Mouse (Mus musculus): ENCODE measurements around the gene Cbx1. TPM values are rescaled to one million over a fixed set of nuclear protein-coding genes. Genes with fewer than 3 reads are reported as not detected.
A peak's percentile ranks its signal among the peaks of the same experiment; 100 is the strongest.

Cbx1 gene
- total and polyA plus RNA-seq, 2 experiments from 2014 or later: 55.6 to 57.0 TPM

DNA sequence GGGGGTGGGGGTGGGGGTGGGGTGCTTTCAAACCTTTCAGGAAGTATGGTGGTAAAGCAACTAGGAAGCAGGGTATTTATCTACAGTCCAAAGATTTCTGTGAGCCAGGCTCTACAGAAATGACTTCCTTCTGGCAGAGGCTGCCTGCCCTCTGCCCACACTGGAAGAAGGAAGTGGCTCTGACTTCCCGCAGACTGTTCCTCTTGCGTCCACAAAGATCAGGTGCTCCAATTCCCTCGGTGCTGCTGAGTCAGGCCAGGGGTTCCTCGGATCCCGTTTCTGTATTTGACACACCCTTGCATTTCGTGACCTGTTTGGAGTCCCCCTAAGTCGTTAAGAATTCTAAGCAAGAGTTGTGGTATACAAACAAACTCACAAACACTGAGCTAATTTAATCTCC, 23.3 kb upstream of the Cbx1 start:
- no peak overlapping the region for H3K4me2 ChIP-seq (ENCODE audit: low read depth)
- no peaks in the 10 kb centered on the region for H3K9me3 ChIP-seq (ENCODE audit: low read length)
- DNase-seq: no peak
- ATAC-seq: no peak
- no peak overlapping the region for H3K9ac ChIP-seq
- H3K27ac ChIP-seq (ENCODE audit: low read depth, low read length): no peak overlapping the region
- no peaks in the 10 kb centered on the region for H3K4me1 ChIP-seq (ENCODE audit: insufficient read depth)
- no peak overlapping the region for H3K4me3 ChIP-seq (ENCODE audit: low read depth, low read length)
- no peak for TF ChIP-seq CTCF (IDR thresholded peaks at IDR 0.05; ENCODE audit: low read depth)
- H3K27me3 ChIP-seq (ENCODE audit: insufficient read depth, low read length): no peaks in the 10 kb centered on the region
- H3K36me3 ChIP-seq (ENCODE audit: insufficient read depth): peaks cover 32% of the 10 kb centered on the region
- WGBS: 78% methylated on average over 7 of the region's 7 CpGs

DNA sequence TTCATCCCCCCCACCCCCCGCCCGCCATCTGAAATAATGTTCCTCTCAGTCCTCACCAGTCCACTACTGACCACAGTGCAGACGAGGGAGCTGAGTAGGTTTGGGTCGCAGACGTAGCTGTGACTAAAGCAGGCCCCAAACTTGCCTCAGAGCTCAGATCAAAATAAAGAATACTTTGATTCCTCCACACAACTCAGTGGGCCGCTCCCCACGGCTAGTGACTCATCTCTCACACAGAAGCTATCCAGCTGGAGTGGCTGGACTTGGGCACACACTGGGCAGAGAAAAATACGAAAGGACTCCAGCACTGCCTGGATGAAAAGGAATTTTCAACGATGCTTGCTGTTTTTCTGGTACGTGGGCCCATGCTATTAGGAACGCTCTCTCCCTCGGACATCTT, 22.4 kb upstream of the Cbx1 start:
- H3K9ac ChIP-seq: no peak overlapping the region
- WGBS: 65% methylated on average over 12 of the region's 12 CpGs
- no peak overlapping the region for H3K4me3 ChIP-seq (ENCODE audit: low read depth, low read length)
- H3K27me3 ChIP-seq (ENCODE audit: insufficient read depth, low read length): no peaks in the 10 kb centered on the region
- DNase-seq: no peak
- no peak overlapping the region for H3K27ac ChIP-seq (ENCODE audit: low read depth, low read length)
- H3K4me1 ChIP-seq (ENCODE audit: insufficient read depth): no peaks in the 10 kb centered on the region
- H3K36me3 ChIP-seq (ENCODE audit: insufficient read depth): peaks cover 41% of the 10 kb centered on the region
- no peak for ATAC-seq
- no peaks in the 10 kb centered on the region for H3K9me3 ChIP-seq (ENCODE audit: low read length)
- TF ChIP-seq CTCF (IDR thresholded peaks at IDR 0.05; ENCODE audit: low read depth): no peak
- no peak overlapping the region for H3K4me2 ChIP-seq (ENCODE audit: low read depth)

DNA sequence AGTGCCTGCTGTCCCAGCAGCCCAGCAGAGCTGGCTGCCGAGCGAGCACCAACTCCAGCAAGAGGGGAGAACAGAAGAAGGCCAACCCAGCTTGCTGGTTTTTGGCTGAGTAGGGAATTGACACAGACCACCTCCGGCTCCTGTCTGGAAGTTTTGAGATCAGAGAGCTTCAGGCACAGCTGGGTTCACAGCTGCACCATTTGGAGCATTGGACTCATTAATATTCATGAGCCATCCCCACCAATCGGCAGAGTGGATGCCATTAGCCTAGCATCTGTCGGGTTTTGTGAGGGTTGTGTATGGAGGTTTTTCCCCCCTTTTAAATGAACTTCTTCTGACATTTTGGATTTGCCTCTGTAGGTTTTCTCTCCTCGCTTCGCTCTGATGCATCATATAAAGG, 21.8 kb upstream of the Cbx1 start:
- peak; percentile 80 for ATAC-seq
- DNase-seq: peak; percentile 49
- TF ChIP-seq CTCF (IDR thresholded peaks at IDR 0.05; ENCODE audit: low read depth): no peak
- no peak overlapping the region for H3K27ac ChIP-seq (ENCODE audit: low read depth, low read length)
- no peaks in the 10 kb centered on the region for H3K27me3 ChIP-seq (ENCODE audit: insufficient read depth, low read length)
- no peak overlapping the region for H3K4me3 ChIP-seq (ENCODE audit: low read depth, low read length)
- H3K4me1 ChIP-seq (ENCODE audit: insufficient read depth): no peaks in the 10 kb centered on the region
- 19% methylated on average over 7 of the region's 7 CpGs for WGBS
- H3K36me3 ChIP-seq (ENCODE audit: insufficient read depth): peaks cover 47% of the 10 kb centered on the region
- no peak overlapping the region for H3K4me2 ChIP-seq (ENCODE audit: low read depth)
- H3K9ac ChIP-seq: no peak overlapping the region
- H3K9me3 ChIP-seq (ENCODE audit: low read length): no peaks in the 10 kb centered on the region

DNA sequence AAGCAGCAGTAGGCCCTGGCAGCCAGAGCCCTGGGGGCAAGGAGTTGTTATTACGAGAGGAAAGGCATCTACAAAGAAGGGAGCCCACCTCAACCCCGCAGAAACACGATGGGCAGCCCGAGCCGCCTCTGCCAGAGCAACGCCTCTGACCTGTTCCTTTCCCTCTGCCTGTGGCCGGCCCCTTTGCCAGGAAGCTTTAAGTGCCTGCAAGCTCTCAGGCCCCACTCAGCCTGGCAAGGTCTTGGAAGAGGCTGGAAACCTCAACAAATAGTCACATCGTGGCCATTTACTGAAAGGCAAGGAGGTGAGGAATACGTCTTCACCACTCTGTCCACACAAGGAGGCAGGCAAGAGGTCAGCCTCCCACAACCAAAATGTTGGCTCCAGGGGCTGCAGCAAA, 20.7 kb upstream of the Cbx1 start:
- 74% methylated on average over 9 of the region's 9 CpGs for WGBS
- Histone ChIP-seq H3K27ac (ENCODE audit: low read depth, low read length) (peak overlapping the region; percentile 21; the same call in 1 of the 2 replicates), H3K27me3 (ENCODE audit: insufficient read depth, low read length) (no peaks in the 10 kb centered on the region), H3K4me2 (ENCODE audit: low read depth) (no peak overlapping the region), H3K36me3 (ENCODE audit: insufficient read depth) (peaks cover 56% of the 10 kb centered on the region), H3K4me1 (ENCODE audit: insufficient read depth) (no peaks in the 10 kb centered on the region), H3K9ac (no peak overlapping the region), H3K4me3 (ENCODE audit: low read depth, low read length) (no peak overlapping the region), H3K9me3 (ENCODE audit: low read length) (no peaks in the 10 kb centered on the region)
- TF ChIP-seq CTCF (IDR thresholded peaks at IDR 0.05; ENCODE audit: low read depth): no peak
- ATAC-seq (no peak), DNase-seq (no peak)

DNA sequence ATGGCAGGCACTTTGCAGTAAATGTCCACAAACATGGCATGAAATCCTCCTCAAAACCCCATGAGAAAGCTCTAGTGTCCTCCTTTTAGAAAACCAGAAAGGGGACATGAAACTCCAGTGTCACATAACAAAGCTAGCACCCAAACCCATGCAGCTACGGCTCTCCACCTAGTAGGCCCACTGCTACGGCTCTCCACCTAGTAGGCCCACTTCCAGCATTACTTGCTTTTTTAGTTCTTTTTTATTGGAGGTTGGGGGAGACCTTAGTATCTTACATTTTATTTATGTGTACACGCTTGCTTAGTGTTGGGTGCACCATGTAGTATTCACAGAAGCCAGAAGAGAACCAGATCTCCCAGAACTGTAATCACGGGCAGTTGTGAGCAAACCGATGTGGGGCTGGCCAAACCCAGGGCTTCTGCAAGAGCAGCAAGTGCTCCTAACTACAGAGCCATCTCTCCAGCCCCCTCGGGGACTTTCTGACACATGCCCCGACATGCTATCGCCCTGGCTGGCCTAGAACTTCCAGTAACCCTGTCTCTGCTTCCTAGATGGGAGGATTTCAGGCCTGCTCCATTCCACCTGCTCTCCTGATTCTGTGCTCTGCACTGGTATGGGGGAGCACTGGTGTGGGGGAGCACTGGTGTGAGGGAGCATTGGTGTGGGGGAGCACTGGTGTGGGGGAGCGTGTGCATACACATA, 17.5 kb upstream of the Cbx1 start:
- H3K4me2 ChIP-seq (ENCODE audit: low read depth): no peak overlapping the region
- DNase-seq (no peak), ATAC-seq (no peak)
- peaks cover 56% of the 10 kb centered on the region for H3K36me3 ChIP-seq (ENCODE audit: insufficient read depth)
- H3K9me3 ChIP-seq (ENCODE audit: low read length): no peaks in the 10 kb centered on the region
- no peak for TF ChIP-seq CTCF (IDR thresholded peaks at IDR 0.05; ENCODE audit: low read depth)
- 96% methylated on average over 9 of the region's 9 CpGs for WGBS
- no peak overlapping the region for H3K9ac ChIP-seq
- no peak overlapping the region for H3K27ac ChIP-seq (ENCODE audit: low read depth, low read length)
- H3K4me1 ChIP-seq (ENCODE audit: insufficient read depth): 0 out of 2 replicates have a peak, but pooled peaks cover 3% of the 10 kb centered on the region
- no peaks in the 10 kb centered on the region for H3K27me3 ChIP-seq (ENCODE audit: insufficient read depth, low read length)
- H3K4me3 ChIP-seq (ENCODE audit: low read depth, low read length): no peak overlapping the region

DNA sequence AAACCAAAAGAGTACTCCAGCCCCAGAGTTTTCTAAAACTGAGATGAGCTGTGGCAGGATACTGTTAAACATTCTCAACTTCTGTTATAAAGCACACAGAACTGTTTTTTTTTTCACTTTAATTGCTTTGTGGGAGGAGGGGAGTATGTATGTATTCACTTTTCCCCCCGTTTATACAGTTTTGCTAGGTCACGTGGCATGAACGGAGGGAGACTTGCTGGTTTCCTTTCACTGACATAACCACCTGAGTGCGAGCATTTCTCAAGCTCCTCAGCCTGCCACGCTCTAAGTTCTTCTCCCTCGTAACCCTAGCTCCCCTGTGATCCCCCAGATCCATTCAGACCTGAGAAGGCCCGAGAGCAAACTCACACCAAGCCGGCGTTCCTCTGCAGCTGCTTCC, 16.5 kb upstream of the Cbx1 start:
- no peak for TF ChIP-seq CTCF (IDR thresholded peaks at IDR 0.05; ENCODE audit: low read depth)
- Histone ChIP-seq H3K9ac (no peak overlapping the region), H3K4me3 (ENCODE audit: low read depth, low read length) (no peak overlapping the region), H3K27ac (ENCODE audit: low read depth, low read length) (no peak overlapping the region), H3K9me3 (ENCODE audit: low read length) (no peaks in the 10 kb centered on the region), H3K36me3 (ENCODE audit: insufficient read depth) (peaks cover 51% of the 10 kb centered on the region), H3K4me1 (ENCODE audit: insufficient read depth) (0 out of 2 replicates have a peak, but pooled peaks cover 4% of the 10 kb centered on the region), H3K4me2 (ENCODE audit: low read depth) (no peak overlapping the region), H3K27me3 (ENCODE audit: insufficient read depth, low read length) (no peaks in the 10 kb centered on the region)
- DNase-seq: no peak
- 93% methylated on average over 9 of the region's 9 CpGs for WGBS
- ATAC-seq: no peak

DNA sequence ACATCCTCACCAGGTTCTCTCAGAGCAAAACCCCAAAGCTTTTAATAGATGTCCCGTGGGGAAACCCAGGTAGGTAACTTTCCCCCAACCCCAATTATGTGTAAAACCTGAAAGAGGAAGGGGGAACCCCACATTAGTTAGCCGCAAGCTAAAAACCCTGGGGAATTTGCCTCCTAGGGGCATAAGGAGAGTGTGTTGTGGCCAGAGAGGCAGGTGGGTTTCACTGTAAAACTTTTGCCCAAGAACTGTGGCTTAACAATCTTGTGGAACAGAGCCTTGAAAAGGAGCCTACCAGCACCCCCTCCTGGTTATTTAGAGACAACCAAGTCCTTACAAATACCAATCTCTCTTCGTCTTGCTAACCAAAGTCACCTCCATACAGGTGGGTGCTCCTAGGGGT, 14.4 kb upstream of the Cbx1 start:
- TF ChIP-seq CTCF (IDR thresholded peaks at IDR 0.05; ENCODE audit: low read depth): no peak; the same call in 1 of the 2 replicates
- ATAC-seq (no peak), DNase-seq (no peak)
- H3K27ac ChIP-seq (ENCODE audit: low read depth, low read length): no peak overlapping the region
- WGBS: 83% methylated on average over 3 of the region's 3 CpGs
- H3K9ac ChIP-seq: no peak overlapping the region
- H3K4me1 ChIP-seq (ENCODE audit: insufficient read depth): 0 out of 2 replicates have a peak, but pooled peaks cover 4% of the 10 kb centered on the region
- H3K36me3 ChIP-seq (ENCODE audit: insufficient read depth): peaks cover 33% of the 10 kb centered on the region
- H3K9me3 ChIP-seq (ENCODE audit: low read length): no peaks in the 10 kb centered on the region
- no peak overlapping the region for H3K4me2 ChIP-seq (ENCODE audit: low read depth)
- no peaks in the 10 kb centered on the region for H3K27me3 ChIP-seq (ENCODE audit: insufficient read depth, low read length)
- no peak overlapping the region for H3K4me3 ChIP-seq (ENCODE audit: low read depth, low read length)

Measured in forebrain, postnatal 0 days (tissue).